Mouse (Mus musculus) MEL-GATA-1-ER (cell line): ENCODE data around the gene Nrip3.

ENCODE experiments used
- DNase-seq: peaks from one replicate; pipeline ENCODE4 v3.0.0-alpha.2; 2012; ENCODE audit warnings: low read depth; ENCODE audit errors: extremely low read depth

Gene Nrip3

GRCm38 (mm10) chr7:109768699-109769383 is 13.0 kb downstream of the Nrip3 start:
- peak; percentile 59 for DNase-seq

- no peak for DNase-seq
Observed at GRCm38 (mm10) chr7:109767575-109768350, 14.1 kb downstream of the Nrip3 start.

GRCm38 (mm10) chr7:109764009-109764408 is 17.8 kb downstream of the Nrip3 start:
- DNase-seq = no peak

- no peak for DNase-seq
Observed at GRCm38 (mm10) chr7:109756291-109756690, 25.5 kb downstream of the Nrip3 start.

GRCm38 (mm10) chr7:109754034-109754433 is 27.8 kb downstream of the Nrip3 start:
- no peak for DNase-seq

- peak; percentile 27 for DNase-seq
Observed at GRCm38 (mm10) chr7:109752008-109752925, 29.6 kb downstream of the Nrip3 start, which contains the start of gene Tmem9b. TSS of gene Tmem9b (minus strand) at chr7:109752875.

- peak; percentile 20 for DNase-seq
Observed at GRCm38 (mm10) chr7:109751427-109752007, 30.3 kb downstream of the Nrip3 start.

GRCm38 (mm10) chr7:109747747-109748146 is 34.1 kb downstream of the Nrip3 start:
- DNase-seq = no peak

GRCm38 (mm10) chr7:109741703-109742102 is 40.1 kb downstream of the Nrip3 start:
- no peak for DNase-seq

- DNase-seq = no peak
Observed at GRCm38 (mm10) chr7:109741060-109741459, 40.8 kb downstream of the Nrip3 start.

GRCm38 (mm10) chr7:109739822-109740370 is 41.9 kb downstream of the Nrip3 start:
- DNase-seq = no peak

GRCm38 (mm10) chr7:109734806-109735205 is 47.0 kb downstream of the Nrip3 start:
- DNase-seq = no peak

GRCm38 (mm10) chr7:109731626-109732025 is 50.2 kb downstream of the Nrip3 start, which contains the start of gene Ascl3:
TSS of gene Ascl3 (minus strand) at chr7:109731726.
- DNase-seq = no peak

- no peak for DNase-seq
Observed at GRCm38 (mm10) chr7:109723697-109724096, 58.1 kb downstream of the Nrip3 start, which contains the start of gene BC051019. TSS of gene BC051019 (minus strand) at chr7:109723850.

GRCm38 (mm10) chr7:109723114-109723513 is 58.7 kb downstream of the Nrip3 start:
- DNase-seq = no peak

GRCm38 (mm10) chr7:109722618-109723017 is 59.2 kb downstream of the Nrip3 start:
- peak; percentile 20 for DNase-seq

- DNase-seq = no peak
Observed at GRCm38 (mm10) chr7:109719286-109719685, 62.5 kb downstream of the Nrip3 start.

GRCm38 (mm10) chr7:109713434-109713982 is 68.3 kb downstream of the Nrip3 start:
- DNase-seq = no peak

GRCm38 (mm10) chr7:109712198-109712597 is 69.6 kb downstream of the Nrip3 start:
- no peak for DNase-seq

- DNase-seq = no peak
Observed at GRCm38 (mm10) chr7:109710069-109710468, 71.8 kb downstream of the Nrip3 start.
